Mouse (Mus musculus) E14TG2a.4 (cell line): ENCODE measurements around the gene Slc27a1.

Source experiments
- CTCF ChIP-seq: conservative IDR thresholded peaks from 2 replicates; pipeline ENCODE4 v1.5.1; 2014; ENCODE audit warnings: low read length
- POU5F1 ChIP-seq: IDR thresholded peaks from 2 replicates; pipeline ENCODE4 v1.6.1; 2014; ENCODE audit warnings: low read length, borderline replicate concordance

DNA sequence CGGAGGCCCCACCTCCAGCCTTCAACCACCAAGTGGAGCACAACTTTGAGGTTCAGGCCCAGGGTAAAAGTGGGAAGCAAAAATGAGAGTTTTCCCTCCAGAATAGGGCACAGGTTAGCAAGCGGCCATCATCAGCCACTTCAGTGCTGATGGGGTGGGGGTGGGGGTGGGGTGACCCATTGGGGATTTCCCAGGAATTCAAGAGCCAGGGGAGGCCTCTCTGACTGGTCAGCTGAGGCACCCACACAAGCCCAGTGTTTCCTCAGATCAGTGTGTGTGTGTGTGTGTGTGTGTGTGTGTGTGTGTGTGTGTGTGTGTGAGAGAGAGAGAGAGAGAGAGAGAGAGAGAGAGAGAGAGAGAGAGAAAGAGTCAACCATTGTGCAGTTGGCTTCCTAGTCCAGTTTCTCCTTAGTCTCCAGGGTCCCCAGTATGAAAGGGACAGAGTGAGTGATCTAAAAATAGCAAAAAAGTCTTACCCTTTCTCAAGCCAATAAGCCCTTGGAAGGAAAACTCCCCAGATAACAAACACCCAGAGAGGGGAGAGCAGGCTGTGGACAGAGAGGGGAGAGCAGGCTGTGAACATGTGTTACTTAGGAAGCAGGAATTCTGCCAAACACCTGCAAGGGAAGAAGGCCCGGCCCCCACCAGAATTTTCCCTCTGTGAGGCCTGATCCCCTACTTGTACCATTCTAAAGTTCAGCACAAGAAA is 41.4 kb upstream of the Slc27a1 start:
- TF ChIP-seq CTCF: no peak
- TF ChIP-seq POU5F1: no peak
